Mouse (Mus musculus) forebrain, embryonic 14.5 days (tissue): ENCODE results near the gene Gpr152. TPM values are rescaled to one million over a fixed set of nuclear protein-coding genes. Genes with fewer than 3 reads are reported as not detected.

ENCODE experiments used
- ATAC-seq: fragments of 200-750 bp; cut with Nextera tagmentation; 2 replicates; pipeline ENCODE4 v1.8.0; 2017; ENCODE audit warnings: mild to moderate bottlenecking, moderate library complexity
- DNase-seq: peaks from one replicate; pipeline ENCODE4 v3.0.0-alpha.2; 2015; ENCODE audit warnings: low spot score
- H3K27ac ChIP-seq: fragments of 300-500 bp; sonication (generic); 2 replicates; pipeline ENCODE4 v1.5.1; 2014; ENCODE audit warnings: low read depth, mild to moderate bottlenecking, control low read depth, low read length, moderate library complexity
- H3K27me3 ChIP-seq: fragments of 300-500 bp; sonication (generic); replicated peaks from 2 replicates; pipeline ENCODE4 v1.6.1; 2014; ENCODE audit warnings: low read length, control low read depth, mixed read lengths; ENCODE audit not compliant: control insufficient read depth, insufficient read depth
- H3K36me3 ChIP-seq: fragments of 300-500 bp; sonication (generic); 2 replicates; pipeline ENCODE4 v1.6.1; 2014; ENCODE audit warnings: low read length, control low read depth; ENCODE audit not compliant: control insufficient read depth, insufficient read depth
- H3K4me1 ChIP-seq: fragments of 300-500 bp; sonication (generic); 2 replicates; pipeline ENCODE4 v1.6.1; 2014; ENCODE audit warnings: antibody characterized with exemption, low read length, control low read depth; ENCODE audit not compliant: control insufficient read depth, insufficient read depth
- H3K4me2 ChIP-seq: fragments of 300-500 bp; sonication (generic); 2 replicates; pipeline ENCODE4 v1.6.1; 2014; ENCODE audit warnings: mild to moderate bottlenecking, control low read depth, low read length
- H3K4me3 ChIP-seq: fragments of 300-500 bp; sonication (generic); 2 replicates; pipeline ENCODE4 v1.5.1; 2014; ENCODE audit warnings: low read depth, low read length, control low read depth
- H3K9ac ChIP-seq: fragments of 300-500 bp; sonication (generic); 2 replicates; pipeline ENCODE4 v1.6.1; 2014; ENCODE audit warnings: mild to moderate bottlenecking, low read length, control low read depth, moderate library complexity
- H3K9me3 ChIP-seq: fragments of 300-500 bp; sonication (generic); replicated peaks from 2 replicates; pipeline ENCODE4 v1.6.1; 2016; ENCODE audit warnings: low read length, control low read depth, mixed read lengths; ENCODE audit not compliant: control insufficient read depth
- WGBS: fragments of 180-500 bp; shearing (Covaris S2); extraction: QIAGEN DNeasy Blood & Tissue Kit; methylation state at CpG from one replicate; pipeline ENCODE4 v1.1.7; 2014; 5-methylcytosine and 5-hydroxymethylcytosine counted together
- polyA plus RNA-seq: library from polyadenylated mRNA; unstranded; fragments of >200 nt; fragmentation: Nextera tagmentation; extraction: Ambion mirVana; gene quantifications from 2 replicates; pipeline ENCODE4 v1.2.1, GENCODE M21; 2014

The Gpr152 gene
- polyA plus RNA-seq, 1 experiment from 2014 or later = not detected

DNA sequence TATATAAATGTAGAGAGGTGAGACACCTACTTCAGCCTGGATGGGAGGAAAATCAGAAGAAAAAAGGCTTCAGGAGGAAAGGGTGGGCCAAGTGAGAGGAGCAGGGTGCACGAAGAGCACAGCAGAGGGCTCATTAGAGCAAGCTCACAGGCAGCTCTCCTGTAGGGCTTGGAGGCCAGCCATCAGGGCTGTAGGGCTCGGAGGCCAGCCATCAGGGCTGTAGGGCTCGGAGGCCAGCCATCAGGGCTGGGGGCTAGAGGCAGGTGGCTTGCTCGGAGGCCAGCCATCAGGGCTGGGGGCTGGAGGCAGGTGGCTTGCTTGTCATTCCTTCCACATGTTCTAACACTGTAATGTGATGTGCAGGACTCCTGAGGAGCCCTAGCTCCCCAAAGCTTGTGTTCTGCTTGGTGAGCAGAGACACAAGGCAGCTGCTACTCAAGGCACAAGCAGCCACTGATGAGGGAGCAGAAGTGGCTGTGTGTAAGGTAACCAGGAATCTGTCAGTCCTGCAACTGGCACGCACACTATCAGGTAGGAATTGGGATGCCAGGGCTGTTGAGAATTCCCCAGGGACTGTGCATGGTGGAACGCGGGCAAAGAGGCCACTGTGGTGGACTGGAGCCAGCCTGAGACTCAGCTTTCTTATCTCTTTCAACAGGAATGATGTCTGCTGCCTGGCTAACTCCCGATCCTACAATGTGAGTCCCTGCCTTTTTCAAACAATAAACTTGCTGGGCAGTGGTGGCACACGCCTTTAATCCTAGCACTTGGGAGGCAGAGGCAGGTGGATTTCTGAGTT, 27.3 kb downstream of the Gpr152 start:
- Histone ChIP-seq H3K4me1 (peaks cover 10% of the 10 kb centered on the region), H3K9me3 (no peaks in the 10 kb centered on the region), H3K36me3 (no peaks in the 10 kb centered on the region), H3K27me3 (no peaks in the 10 kb centered on the region), H3K27ac (no peak overlapping the region), H3K9ac (no peak overlapping the region), H3K4me2 (no peak overlapping the region), H3K4me3 (no peak overlapping the region)
- ATAC-seq (no peak), DNase-seq (no peak)
- 80% methylated on average over 9 of the region's 9 CpGs for WGBS

DNA sequence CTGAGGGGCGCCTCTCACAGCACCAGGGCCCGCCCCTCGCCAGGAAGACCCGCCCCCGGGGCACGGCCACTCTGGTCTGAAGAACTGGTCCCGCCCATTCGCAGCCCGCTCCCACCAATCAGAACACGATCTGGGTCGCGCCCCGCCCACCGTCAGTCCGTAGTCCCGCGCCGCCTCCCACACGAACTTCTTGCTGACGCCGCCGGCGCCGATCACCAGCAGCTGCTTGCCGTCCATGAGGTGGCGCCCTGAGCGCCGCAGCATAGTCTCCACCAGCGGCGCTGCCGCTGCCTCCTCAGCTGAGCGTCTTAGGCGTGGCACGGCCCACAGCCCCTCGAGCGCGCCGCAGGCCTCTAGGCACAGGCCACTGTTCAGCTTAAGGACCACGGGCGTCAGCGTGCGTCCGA, 29.8 kb downstream of the Gpr152 start:
- no peaks in the 10 kb centered on the region for H3K27me3 ChIP-seq
- DNase-seq (peak; percentile 99), ATAC-seq (peak; percentile 97)
- H3K9me3 ChIP-seq = no peaks in the 10 kb centered on the region
- H3K27ac ChIP-seq = peak overlapping the region; percentile 86
- under 1% methylated on average over 42 of the region's 43 CpGs for WGBS
- no peaks in the 10 kb centered on the region for H3K4me1 ChIP-seq
- H3K4me3 ChIP-seq = peak overlapping the region; percentile 36
- peak overlapping the region; percentile 74 for H3K4me2 ChIP-seq
- H3K36me3 ChIP-seq = no peaks in the 10 kb centered on the region
- H3K9ac ChIP-seq = peak overlapping the region; percentile 78

DNA sequence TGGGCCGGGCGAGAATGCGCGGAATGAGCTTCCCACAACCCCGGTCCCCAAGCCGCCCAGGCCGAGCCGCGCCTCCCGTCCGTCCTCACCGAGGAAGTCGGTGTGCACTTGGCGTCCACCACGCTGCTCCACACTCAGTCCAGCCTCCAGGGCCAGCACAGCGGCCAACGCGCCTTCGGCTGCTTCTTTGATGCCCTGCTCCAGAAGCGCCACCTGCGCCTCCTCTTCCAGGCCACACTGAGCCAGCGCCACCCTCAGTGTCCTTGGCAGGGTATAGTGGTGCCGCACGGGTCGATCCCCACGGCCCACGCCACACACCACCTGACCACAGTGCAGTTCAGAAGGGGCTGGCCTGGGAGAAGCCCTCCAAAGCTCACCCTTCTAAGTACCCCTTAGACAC, 30.2 kb downstream of the Gpr152 start:
- Histone ChIP-seq H3K9me3 (no peaks in the 10 kb centered on the region), H3K27ac (peak overlapping the region; percentile 86), H3K9ac (peak overlapping the region; percentile 78), H3K36me3 (no peaks in the 10 kb centered on the region), H3K4me1 (no peaks in the 10 kb centered on the region), H3K4me2 (peak overlapping the region; percentile 74), H3K4me3 (peak overlapping the region; percentile 36), H3K27me3 (no peaks in the 10 kb centered on the region)
- ATAC-seq (peak; percentile 41; the same call in 1 of the 2 replicates), DNase-seq (no peak)
- 3% methylated on average over 27 of the region's 27 CpGs for WGBS

DNA sequence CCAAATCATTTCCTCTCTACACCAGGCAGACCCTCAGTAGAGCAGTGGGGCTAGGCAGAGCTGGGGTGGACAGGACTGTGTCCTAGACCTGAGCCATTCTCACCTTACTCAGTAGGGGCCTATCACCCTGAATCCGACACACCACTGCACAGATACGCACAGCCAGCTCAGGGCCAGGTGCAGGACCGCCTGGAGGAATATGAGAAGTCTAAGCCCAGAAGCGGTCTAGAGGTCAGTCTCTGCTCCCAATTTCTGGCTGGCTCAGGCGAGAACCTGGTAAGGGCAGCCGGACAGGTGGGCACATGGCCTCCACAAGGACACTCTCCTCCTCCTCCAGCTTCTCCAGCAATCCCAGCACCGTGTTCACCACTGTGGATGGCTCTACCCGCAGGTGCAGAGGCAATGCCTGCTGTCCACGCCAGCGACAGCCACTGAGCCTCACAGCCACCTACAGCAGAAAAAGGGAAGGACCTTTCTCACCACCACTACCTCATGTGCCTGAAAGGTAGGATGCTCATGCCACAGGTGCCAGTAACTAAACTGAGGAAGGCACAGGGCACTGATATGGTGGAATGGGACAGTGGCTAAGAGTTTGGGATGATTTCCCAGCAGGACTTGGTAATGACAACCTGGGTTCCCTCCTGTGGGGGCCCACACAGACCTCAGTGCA, 31.3 kb downstream of the Gpr152 start:
- DNase-seq (no peak), ATAC-seq (no peak)
- Histone ChIP-seq H3K36me3 (no peaks in the 10 kb centered on the region), H3K27ac (no peak overlapping the region), H3K4me1 (peaks cover 7% of the 10 kb centered on the region), H3K9me3 (no peaks in the 10 kb centered on the region), H3K27me3 (no peaks in the 10 kb centered on the region), H3K9ac (no peak overlapping the region), H3K4me3 (no peak overlapping the region), H3K4me2 (no peak overlapping the region)
- 90% methylated on average over 10 of the region's 10 CpGs for WGBS

DNA sequence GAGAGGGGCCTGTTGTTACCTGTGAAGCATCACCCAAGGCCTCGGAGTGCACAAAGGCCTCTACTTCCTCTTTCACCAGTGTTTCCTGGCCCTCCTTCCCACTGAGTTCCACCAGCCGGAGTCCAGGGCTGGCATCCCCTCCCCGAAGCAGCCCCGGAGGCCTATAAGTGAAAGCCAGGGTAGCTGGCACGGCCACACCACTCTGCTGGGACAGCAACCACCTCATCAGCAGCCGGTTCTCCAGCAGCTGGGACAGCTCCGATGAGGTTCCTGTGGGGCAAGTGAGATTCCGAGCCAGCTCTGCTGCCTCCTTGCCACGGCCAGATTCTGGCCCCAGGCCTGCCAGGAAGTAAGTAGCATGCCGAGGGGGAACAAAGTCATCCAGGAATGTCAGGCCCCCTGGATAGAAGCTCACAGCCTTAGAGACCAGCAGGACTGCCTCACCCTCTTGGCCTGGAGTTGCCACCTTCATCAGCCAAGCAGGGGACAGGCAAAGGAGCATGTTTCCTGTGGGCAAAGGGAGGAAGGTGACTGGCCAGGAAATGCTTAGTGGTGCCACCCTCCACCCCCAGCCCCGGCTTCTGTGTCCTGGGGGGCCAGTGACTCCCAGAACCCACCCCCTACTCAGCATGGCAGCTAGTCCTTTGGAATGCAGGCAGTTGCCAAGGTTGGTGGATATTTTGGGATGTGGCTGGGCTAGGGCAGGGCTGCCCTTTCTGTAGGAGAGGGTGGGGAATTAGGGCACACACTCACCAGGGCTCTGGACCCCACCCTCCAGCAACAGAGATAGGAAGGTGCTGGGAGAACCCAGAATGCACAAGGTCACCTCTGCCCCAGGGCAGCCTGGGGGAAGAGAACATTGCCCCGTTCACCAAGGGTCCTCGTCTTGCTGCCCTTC, 32.1 kb downstream of the Gpr152 start:
- H3K9ac ChIP-seq = 0 out of 2 replicates have a peak overlapping the region, but pooled peaks have one; percentile 21

DNA sequence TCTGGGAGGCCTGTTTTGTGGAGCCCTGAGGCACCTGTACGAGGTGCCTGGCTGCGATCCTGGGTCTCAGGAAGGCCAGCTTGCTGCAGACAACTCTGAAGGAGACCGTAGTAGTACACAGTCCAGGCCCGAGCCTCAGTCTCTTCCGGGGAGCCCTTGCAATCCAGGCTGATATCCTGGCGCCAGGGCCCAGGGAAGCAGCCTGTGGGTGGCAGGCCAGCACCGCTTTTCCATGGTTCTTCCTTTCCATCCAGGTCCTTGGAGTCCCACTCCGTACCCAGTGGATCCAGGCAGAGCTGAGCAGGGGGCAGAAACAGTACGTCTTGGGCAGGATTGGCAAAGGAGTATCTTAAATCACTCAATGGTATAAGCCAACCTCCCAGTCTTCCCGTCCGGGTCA, 33.3 kb downstream of the Gpr152 start:
- 58% methylated on average over 11 of the region's 11 CpGs for WGBS
- no peak overlapping the region for H3K9ac ChIP-seq

More for the DNA sequence above, 32.1 kb downstream of the Gpr152 start:
- 73% methylated on average over 13 of the region's 13 CpGs for WGBS
- no peak overlapping the region for H3K27ac ChIP-seq
- no peak overlapping the region for H3K4me3 ChIP-seq
- DNase-seq (no peak), ATAC-seq (no peak)
- H3K4me1 ChIP-seq = peaks cover 7% of the 10 kb centered on the region
- no peak overlapping the region for H3K4me2 ChIP-seq
- no peaks in the 10 kb centered on the region for H3K9me3 ChIP-seq
- H3K36me3 ChIP-seq = no peaks in the 10 kb centered on the region
- no peaks in the 10 kb centered on the region for H3K27me3 ChIP-seq

DNA sequence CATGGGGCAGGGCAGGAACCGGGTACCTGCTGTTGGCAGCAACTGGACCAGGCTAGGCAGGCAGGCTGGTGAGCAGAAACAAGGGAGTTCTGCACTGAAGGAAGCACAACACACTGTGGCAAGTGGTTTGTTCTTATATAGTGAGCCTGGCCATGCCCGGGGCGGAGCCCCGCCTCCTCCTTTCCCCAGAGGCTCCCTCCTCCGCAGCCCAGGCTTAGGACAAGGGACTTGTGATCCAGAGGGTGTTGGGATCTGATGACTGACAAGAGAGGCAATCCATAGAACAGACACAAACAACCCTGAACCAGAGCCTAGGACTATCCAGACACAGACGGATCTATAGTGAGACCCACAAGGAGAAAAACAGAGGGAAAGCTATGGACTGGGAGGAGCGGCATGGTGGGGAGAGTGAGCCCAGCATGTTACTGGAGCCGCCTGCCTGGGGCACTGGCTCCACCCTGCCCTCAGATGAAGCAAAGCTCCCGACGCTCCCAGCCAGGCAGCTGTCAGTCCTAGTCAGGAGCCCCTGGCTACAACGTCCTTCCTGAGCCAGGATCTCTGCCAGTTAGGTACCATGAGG, 35.9 kb downstream of the Gpr152 start, which contains the start of gene Carns1:
Gene Carns1 (minus strand): TSS at position 112 of the 580 bp plus-strand sequence.
- H3K4me2 ChIP-seq = peak within 1 kb of the TSS; percentile 28
- peak; percentile 57; the same call in 1 of the 2 replicates for ATAC-seq
- H3K27me3 ChIP-seq = no peaks in the 10 kb centered on the region
- H3K9ac ChIP-seq = peak within 1 kb of the TSS; percentile 43; the same call in 1 of the 2 replicates
- no peak for DNase-seq
- H3K27ac ChIP-seq = no peak within 1 kb of the TSS
- H3K4me1 ChIP-seq = peaks cover 7% of the 10 kb centered on the region
- H3K36me3 ChIP-seq = no peaks in the 10 kb centered on the region
- 4% methylated on average over 11 of the region's 11 CpGs for WGBS
- H3K9me3 ChIP-seq = no peaks in the 10 kb centered on the region
- H3K4me3 ChIP-seq = no peak within 1 kb of the TSS

More for the DNA sequence above, 33.3 kb downstream of the Gpr152 start:
- H3K4me2 ChIP-seq = no peak overlapping the region
- H3K27ac ChIP-seq = no peak overlapping the region
- no peaks in the 10 kb centered on the region for H3K36me3 ChIP-seq
- H3K27me3 ChIP-seq = no peaks in the 10 kb centered on the region
- DNase-seq (no peak), ATAC-seq (no peak)
- no peak overlapping the region for H3K4me3 ChIP-seq
- no peaks in the 10 kb centered on the region for H3K9me3 ChIP-seq
- peaks cover 7% of the 10 kb centered on the region for H3K4me1 ChIP-seq

DNA sequence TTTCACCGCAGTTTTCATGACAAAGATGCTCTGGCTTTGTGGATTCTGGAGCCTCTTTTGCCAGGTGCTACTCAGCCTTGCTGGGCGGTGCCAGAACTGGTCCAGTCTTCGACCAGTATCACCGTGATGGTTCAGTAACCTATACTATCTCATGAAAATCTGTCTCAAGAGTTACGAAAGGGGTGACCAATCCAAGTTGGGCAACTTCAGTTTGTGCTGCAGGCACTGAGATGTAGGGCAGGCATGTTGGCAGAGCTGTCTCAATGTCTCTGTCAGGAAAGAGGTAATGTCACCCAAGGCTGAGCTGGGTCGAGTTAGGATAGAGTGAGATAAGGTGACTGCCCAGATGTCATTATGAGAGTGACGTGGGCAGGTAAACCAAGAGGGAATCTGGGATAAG, 40.8 kb downstream of the Gpr152 start:
- DNase-seq (no peak), ATAC-seq (no peak)
- H3K9ac ChIP-seq = no peak overlapping the region
- no peaks in the 10 kb centered on the region for H3K36me3 ChIP-seq
- 90% methylated on average over 7 of the region's 7 CpGs for WGBS
- no peak overlapping the region for H3K4me2 ChIP-seq
- no peaks in the 10 kb centered on the region for H3K9me3 ChIP-seq
- no peak overlapping the region for H3K4me3 ChIP-seq
- H3K27ac ChIP-seq = no peak overlapping the region
- H3K27me3 ChIP-seq = no peaks in the 10 kb centered on the region
- peaks cover 4% of the 10 kb centered on the region for H3K4me1 ChIP-seq
